Mouse (Mus musculus) yolk sac, embryonic 10.5 days (tissue): ENCODE measurements around the gene Cpb2.

Source experiments
- DNase-seq: peaks from one replicate; pipeline ENCODE4 v3.0.0-alpha.2; 2017; ENCODE audit warnings: low spot score

Gene Cpb2

DNA sequence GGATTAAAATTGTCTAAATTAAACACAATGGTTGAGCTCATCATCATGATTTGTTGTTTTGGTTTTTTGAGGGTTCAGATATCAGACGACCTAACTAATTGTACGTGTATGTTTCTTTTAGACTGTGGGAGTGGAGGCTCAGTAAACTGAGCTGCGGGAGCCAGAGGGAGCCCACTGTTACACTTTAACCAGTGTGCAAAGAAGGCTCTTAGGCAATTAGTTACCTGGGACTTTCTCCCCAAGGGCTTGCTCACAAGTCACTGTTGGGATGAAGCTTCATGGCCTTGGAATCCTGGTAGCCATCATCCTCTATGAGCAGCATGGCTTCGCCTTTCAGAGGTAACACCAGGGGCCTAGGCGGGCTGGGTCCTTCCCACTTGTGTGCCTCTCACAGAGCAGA is at the start of gene Cpb2:
TSS of gene Cpb2 (plus strand) at position 201 of the 400 bp plus-strand sequence.
- peak; percentile 50 for DNase-seq

DNA sequence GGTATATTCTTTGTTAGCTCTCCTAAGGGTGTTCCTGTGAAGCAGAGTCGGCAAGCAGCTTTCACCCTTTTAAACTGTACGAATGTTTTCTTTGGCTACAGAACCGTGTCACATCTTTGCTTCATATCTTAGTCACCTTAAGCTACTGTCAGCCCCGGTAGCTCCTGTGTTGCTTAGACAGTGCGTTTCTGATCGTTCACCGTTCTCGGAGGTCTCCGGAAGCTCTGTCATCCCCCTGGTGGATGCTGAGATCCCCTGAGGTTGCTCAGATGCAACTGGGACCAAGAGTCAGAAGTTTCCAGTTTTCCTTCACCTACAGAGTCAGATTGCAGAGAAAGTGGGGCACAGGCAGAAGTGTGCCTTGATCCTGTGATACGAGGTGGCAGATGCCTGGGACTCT is 49.7 kb upstream of the Cpb2 start:
- DNase-seq: no peak

DNA sequence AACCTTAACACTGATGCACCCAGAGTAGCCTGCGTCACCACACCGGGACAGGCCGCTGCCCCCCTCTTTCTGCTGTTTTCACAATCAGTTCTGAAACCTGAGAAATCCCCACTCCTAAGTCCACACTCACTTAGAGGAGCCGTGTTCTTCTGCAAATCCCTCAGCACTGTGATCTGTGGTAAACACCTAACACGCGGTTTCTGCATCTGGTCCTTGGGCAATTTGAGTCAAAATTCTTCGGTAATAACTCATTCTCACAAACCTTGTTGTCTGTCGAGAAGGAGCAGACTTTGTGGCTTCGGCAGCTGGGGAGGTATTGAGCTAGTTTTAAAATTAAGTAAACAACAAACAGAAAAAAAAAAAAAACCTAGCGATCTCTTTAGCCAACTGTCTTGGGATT is 49.2 kb upstream of the Cpb2 start:
- DNase-seq: no peak

DNA sequence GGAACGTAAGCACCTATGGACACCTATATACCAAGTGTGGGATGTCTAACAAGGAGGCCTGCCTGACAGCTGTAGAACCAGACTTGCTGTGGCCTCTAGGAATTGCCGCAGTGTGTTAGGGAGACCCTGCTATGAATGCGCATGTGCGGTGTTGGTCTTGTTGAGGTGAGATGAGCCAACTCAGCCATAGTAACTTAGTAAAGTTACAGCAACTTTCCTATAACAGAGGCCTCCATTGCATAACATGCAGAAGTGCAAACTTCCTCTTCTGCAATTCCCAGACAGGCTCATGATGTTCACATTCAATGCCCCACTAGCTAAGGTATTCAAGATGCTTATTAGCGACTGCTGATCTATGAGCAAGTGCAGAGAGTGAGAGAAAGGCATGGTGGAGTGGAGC is 46.6 kb upstream of the Cpb2 start:
- DNase-seq: no peak

DNA sequence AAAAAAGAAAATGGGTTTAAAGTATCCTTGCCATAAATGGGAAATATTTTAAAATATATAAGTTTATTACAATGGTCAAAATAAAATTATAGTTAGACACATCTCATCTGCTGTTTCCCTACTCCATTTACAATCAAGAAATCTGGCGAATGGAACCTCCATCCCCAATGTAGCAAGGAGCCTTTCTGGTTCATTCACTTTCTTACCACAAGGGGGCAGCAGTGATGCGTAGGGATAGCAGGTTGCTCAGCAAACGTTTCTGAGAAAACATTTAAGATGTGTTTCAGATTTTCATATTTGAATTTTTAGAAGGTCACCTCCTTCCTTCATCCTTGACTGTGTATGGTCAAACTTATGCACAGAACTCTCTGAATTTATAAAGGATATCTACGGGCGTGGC is 45.1 kb upstream of the Cpb2 start:
- DNase-seq: peak; percentile 63

DNA sequence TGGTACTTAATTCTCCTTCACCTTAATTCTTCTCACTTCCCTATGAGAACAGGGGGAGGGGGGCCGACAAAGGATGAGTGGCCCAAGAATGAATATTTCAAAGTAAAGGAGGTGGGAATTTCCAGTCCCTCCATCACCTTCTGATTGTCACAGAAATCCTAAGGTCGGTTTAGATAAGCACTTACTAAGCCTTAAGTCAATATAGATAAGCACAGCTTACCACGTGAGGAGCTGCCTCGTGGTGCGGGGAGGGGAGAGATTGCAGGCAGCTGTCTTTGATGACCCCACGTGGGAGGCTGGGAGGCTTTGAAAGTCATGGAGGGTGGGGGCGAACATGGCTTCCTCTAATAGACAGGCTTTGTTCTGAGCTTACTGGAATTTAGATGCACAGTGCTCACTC is 44.4 kb upstream of the Cpb2 start:
- DNase-seq: peak; percentile 90

DNA sequence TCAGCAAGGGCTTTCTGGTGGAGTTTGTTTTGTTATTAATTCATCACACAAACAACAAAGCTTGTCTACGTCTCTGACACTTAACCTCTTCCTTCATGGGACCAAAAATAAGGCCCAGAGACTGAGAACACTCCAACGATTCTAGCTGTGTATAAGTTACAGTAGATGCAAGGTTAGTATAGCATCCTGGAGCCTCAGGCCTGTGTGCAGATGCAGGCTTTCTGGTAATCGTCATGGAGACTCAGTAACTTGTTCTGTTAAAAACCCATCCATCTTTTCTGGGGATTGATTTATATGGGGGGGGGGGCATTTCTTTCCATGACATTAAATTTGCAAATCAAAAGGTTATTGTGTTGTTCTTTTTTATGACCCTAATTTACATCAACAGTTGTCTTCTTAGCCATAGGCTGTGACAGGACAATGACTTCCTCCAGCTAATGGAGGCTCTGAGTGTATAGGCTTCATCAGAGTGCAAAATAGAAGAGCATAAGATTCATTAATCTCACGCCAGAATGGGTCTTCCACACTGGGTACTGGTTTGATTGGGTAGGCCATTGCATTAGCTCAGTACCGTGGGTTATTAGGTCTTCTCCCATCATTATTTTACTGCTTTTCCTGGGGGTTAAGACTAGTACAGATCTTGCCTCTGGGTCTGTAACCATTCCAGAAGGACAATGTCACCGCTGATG is 36.6 kb upstream of the Cpb2 start:
- no peak for DNase-seq

DNA sequence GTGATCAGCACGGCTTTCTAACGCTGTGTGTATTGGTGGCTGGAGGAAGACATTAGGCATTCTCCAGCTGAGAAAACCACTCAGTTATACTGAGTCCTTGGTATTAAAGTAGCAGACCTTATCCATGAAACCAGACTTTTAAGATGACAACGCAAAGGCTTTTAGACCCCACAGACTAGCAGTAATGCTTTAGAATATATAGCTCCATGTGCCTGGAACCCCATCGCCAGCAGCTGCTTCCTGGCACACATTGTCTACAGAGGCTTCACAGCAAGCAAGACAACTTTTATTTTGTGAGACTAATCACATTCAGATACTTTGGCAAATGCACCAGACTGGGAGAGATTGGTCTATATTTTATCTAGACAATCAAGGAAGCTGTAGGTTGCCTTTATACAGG is 35.8 kb upstream of the Cpb2 start:
- no peak for DNase-seq

DNA sequence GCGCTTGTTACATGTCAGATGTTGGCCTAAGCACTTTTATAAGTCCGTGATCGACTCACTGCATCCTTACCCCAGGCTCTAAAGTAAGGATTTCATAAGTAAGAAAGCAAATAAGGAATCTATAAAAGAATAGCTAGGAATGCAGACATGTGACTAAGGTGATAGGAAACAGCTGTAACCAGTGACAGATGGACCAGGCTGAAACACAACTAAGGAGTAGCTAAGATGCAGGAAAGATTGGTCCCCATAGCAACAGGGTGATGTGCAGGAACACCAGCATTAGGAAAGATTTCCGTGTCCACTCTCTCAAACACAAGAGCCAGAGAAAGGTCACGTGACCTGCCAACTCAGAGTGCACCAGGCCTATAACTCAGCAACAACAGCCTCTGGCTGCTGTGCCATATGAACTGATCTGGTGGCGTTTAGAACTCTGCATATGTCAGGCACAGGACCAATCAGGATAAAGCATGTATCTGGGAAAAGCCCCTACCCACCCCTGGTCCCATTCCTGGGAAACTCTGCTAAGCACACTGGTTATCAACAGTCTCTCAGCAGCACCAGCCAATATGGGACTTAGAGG is 33.4 kb upstream of the Cpb2 start:
- no peak for DNase-seq

DNA sequence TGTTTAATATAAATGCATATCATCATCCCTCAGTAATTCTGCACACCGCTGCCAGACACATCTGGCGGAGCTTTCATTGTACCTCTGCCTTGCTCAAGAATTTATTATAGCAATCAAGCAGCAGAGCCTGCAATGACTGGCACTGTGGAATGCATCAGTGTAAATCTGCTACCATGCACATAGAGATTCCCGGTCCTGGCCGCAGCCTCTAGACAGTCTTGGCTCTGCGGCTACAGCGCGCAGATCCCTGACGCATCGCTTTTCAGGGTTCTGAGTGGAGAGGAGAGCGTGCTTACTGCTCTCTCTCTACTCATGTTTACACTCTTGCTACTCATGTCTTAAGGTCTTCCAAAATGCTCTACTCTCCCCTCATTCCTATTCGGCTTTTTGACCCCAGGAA is 28.3 kb upstream of the Cpb2 start:
- DNase-seq: no peak

DNA sequence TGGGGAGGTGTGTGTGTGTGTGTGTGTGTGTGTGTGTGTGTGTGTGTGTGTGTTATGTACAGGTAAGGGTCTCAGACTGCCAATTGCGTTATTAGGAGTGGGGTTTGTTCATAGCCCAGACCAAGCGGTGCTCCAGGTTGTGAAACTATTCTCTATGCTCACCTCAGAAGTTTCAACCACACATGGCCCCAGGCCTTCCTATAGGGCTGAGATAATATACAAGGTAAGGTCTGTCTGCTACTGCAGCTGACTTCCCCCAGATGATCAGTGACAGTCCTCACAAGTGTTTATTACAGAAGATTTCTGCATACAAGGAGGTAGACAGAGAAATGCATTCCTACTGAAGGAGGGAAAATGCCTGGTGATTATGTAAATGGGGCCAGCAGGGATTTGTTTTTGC is 23.2 kb upstream of the Cpb2 start:
- no peak for DNase-seq

DNA sequence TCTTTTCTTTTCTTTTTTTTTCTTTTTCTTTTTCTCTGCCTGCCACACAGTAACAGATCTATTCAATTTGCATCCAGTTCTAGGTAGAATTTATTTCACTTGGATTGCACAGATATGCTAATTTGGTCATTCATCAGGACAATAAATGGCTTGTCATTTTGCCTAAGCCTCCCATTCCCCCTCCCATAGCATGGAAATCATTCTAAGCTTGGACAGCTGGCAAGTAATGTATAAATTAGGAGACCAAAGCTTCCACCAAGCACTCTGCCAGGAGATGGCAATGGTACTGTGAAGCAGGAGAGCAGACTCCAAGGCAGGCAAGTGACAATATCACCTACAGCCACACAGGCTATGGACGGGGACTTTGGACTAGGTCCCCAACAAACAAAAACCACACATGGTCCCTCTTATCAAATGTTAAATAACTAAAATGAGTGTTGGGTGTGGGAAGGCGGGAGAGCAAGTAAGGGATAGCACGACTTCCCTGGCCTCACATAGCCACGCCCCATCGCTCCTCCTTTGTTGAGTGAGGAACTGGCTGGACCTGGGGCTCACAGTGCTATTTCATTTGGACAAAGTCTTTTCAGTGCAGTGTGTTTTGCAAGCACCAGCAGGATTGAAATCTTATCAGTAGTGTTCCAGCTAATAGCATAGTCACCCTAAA is 22.7 kb upstream of the Cpb2 start:
- peak; percentile 43 for DNase-seq

DNA sequence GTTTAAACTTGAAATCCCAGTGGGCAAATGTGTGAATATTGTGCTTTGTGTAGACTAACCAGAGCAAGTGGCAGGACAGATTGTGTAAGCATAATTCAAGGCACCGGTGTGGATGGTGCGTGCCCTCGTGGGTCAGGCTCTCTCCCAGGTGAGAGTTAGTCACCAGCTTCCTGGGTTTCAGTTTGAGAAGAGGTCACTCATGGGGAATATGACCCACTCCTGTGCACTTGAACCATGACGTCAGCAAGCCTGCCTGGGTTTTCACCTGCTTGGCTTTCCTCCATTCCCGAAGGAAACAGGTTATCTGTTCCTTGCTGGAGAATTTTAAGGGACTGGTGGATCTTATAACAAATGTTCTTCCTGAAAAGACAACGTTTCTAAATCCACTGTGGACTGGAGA is 19.7 kb upstream of the Cpb2 start:
- no peak for DNase-seq

DNA sequence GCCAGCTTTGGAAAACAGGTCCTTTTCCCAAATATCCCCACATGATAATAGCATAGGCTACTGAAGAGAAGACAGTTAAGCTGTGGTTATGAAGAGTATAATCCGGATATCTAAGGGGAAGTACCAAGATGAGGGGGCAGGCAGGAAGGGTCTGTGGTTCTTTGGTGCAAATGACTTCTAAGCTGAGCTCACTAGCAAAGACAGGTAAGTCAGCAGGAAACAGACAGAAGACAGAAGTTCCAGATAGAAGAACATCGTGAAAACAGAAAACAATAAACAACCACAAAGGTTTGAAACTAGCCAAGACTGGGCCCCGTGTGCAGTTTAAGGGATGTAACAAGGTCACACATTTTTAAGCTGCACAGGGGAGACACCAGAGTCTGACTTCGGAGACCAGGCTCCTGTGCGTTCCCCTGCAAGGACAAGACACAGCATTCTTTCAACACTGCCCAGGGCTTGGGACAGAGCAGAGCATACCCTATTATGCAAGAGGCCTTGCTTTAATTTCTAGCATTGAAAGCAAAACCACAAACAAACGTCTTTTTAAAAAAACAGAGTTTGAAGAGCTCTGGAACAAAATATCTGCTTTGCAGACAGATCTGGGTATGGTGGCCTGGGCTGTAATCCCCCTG is 14.5 kb upstream of the Cpb2 start:
- DNase-seq: no peak

DNA sequence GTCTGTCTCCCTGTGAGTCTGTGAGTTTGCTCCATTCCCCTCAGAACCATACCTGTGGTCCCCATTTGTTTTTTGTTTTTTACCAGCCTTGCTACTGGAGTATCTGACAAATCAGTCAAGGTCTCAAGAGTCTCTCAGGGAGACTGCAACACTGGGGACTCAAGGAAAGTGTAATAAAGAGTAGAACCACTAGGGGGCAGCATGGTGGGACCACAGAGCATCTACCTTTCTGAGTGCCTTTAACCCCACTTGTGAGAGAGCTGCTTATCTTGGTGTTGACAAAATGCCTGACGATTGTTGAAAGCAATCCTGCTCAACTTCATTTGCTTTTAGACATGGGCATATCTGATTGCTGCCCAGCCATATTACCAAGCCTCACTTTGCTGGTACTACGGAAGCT is 12.3 kb upstream of the Cpb2 start:
- peak; percentile 26 for DNase-seq

DNA sequence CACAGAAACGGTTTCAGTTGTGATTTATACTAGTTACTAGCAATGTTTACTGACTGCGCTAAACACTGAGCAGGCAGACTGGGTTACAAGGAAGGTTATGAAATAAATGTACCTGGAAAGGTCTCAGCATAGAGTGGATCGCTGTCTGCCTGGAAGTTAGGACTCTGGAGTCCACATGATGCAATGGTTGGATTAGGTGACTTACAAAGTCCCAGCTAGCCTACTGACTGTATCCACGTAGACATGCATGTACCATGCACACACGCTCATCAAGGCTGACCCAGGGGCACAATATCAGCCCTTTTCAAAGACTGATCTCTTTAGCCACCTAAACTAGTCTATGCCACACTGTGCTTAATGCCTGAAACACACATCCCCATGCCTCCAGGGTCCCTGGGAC is 9.0 kb upstream of the Cpb2 start:
- no peak for DNase-seq

DNA sequence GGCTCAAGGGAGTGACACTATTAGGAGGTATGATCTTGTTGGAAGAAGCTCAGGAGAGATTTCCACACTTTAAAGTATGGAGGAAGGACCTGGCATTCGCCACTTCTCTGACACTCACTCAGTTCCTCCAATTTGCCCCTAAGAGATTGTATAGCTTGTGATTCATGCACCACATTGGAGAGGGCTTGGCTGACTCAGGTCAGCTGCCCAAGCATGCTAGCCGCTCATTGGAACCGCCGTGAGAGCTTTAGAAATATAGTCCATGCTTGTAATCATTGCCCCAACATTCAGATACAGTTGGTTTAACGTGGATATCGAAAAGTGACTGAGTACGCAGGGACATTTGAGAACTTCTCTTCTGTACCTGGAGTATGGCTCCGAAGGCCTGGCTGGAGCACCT is 6.5 kb upstream of the Cpb2 start:
- no peak for DNase-seq

DNA sequence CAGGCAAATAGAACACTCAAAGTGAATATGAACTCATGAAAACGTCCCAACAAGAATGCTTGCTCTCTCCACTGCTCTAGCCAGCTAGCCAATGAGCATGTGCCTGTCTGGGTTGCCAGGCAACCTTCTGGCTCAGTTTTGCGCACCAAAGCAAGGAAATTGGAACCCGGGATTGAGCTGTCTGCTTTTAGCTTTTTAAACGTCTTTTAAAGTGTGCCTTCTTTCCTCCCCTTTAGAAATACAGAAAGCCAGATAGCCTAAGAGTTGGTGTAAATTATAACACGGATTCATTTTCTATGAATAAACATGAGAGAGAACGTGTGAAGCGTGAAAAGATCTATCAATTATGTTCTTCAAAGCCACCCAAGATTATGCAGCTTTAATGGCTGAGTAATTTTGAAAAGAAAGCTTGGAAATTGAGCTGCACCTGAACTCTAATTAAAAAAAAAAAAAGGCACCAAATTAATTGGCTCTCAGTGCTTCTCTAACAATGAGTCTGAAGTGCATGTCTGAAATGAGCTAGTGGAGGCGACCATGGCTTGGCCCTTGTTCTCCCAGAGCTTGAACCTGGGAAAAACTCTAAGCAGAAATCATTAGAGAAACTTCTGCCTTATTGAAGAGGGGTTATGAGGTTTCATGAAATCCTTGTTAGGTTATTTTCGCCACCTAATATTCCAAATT is 6.0 kb upstream of the Cpb2 start:
- DNase-seq: no peak

DNA sequence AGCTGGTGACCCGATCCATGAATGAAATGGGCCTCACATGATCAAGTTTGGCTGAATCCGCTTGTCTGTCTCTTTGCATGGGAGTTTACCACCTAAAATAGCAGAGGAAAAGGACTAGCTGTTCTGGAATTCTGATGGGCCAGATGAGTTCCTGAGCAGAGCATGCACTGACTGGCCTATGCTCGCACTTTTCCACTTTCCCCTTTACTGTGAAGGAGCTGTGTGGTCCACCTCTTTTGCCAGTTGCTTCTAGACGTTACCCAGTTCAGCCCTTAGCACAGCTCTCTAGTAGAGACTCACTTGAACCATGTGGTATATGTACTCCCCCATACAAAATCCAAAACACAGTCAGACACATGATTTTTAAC is 5.5 kb upstream of the Cpb2 start:
- no peak for DNase-seq

DNA sequence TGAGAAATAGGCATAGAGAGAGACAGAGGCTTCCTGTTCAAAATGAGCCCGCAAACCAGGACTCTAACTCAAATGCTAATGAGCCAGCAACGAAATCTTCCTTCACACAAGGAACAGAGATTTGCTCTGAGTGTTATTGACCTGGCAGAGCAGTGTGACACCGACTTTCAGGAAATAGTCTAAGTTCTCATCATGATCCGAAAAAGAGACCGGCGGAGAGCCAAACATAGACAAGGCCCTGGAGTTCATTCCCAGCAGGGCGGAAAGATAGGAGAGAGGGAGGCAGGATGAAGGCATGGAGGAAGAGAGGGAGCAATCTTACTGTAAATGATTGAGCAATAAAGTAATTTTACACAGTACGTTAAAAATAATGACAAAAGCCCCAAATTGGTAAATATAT is 5.0 kb upstream of the Cpb2 start:
- no peak for DNase-seq

DNA sequence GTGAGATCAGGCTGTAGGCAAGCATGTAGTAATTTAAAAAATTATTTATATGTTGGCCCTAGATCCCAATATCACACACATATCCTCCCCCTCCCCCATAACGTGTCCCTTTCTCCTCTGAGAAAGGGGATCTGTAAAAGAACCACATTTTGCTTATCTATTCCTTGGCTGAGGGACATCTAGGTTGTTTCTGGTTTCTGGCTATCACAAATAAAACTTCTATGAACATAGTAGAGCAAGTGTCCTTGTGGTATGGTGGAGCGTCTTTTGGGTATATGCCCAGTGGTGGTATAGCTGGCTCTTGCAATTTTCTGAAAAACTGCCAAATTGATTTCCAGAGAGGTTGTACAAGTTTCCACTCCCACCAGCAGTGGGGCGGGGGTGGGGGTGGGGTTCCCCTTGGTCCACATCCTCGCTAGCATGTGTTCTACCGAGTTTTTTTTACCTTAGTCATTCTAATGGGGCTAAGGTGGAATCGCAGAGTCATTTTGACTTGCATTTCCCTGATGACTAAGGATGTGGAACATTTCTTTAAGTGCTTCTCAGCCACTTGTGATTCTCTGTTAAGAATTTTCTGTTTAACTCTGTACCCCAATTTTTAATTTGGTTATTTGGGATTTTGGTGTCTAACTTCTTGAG is 3.9 kb upstream of the Cpb2 start:
- no peak for DNase-seq
